Mouse (Mus musculus): ENCODE results near the gene Zfp870.

DNA sequence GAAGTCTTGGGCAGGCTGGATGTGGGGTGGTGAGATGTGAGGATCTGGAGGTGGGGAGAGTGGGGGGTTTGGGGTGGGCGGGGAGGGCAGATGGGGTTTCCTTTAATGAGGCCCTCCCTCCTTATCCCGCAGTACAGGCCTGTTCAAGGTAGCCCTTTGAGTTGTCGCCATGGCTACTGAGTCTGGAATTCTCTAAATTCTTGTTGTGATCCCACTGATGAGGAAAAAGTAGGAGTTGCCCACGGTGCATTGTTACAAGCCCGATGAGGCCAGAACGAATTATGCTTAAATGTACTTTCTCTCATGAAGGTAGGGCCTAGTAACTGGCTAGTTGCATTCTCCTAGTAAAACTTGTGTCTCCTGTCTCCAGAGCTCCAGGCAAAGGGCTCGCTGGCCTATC, 39.9 kb downstream of the Zfp870 start:
- TF ChIP-seq CTCF (IDR thresholded peaks at IDR 0.05; ENCODE audit: borderline replicate concordance, control insufficient read depth, extremely low read depth, insufficient read depth, low read length, poor library complexity) (no peak), POLR2A (IDR thresholded peaks at IDR 0.05; ENCODE audit: control insufficient read depth, extremely low read depth, insufficient read depth, low read length, poor library complexity) (no peak)

All from thymus, adult 2 months (tissue).